Mouse (Mus musculus) liver, embryonic 14.5 days (tissue): ENCODE measurements around the gene Abcb11. TPM values are rescaled to one million over a fixed set of nuclear protein-coding genes. Genes with fewer than 3 reads are reported as not detected.

Source experiments
- ATAC-seq: fragments of 200-750 bp; cut with Nextera tagmentation; 2 replicates; pipeline ENCODE4 v1.8.0; 2017; ENCODE audit warnings: moderate number of reproducible peaks, mild to moderate bottlenecking, moderate library complexity; ENCODE audit not compliant: insufficient read depth
- DNase-seq, 3 experiments: peaks; one replicate each; pipeline ENCODE4 v3.0.0-alpha.2; 2012 to 2013; ENCODE audit warnings: low read depth in 3 of 3, low spot score in 3 of 3
- H3K27ac ChIP-seq: fragments of 300-500 bp; sonication (generic); 2 replicates; pipeline ENCODE4 v1.5.1; 2014; ENCODE audit warnings: moderate library complexity, mild to moderate bottlenecking, control low read depth, inconsistent platforms
- H3K27me3 ChIP-seq: fragments of 300-500 bp; sonication (generic); 2 replicates; pipeline ENCODE4 v1.6.1; 2014; ENCODE audit warnings: mild to moderate bottlenecking, low read length, moderate library complexity; ENCODE audit not compliant: control insufficient read depth, insufficient read depth
- H3K36me3 ChIP-seq: fragments of 300-500 bp; sonication (generic); replicated peaks from 2 replicates; pipeline ENCODE4 v1.6.1; 2014; ENCODE audit warnings: low read depth; ENCODE audit not compliant: control insufficient read depth, insufficient read depth
- H3K4me1 ChIP-seq, 2 experiments: fragments of 200-500 bp in 1 of 2; fragments of 300-500 bp in 1 of 2; sonication (generic) in 1 of 2; replicated peaks; 2 replicates each; pipeline ENCODE4 v1.6.1; 2012 to 2014; ENCODE audit warnings: antibody characterized with exemption in 1 of 2, inconsistent platforms in 1 of 2, low read length in 1 of 2; ENCODE audit not compliant: control insufficient read depth in 2 of 2, insufficient read depth in 2 of 2
- H3K4me2 ChIP-seq: fragments of 300-500 bp; sonication (generic); 2 replicates; pipeline ENCODE4 v1.6.1; 2014; ENCODE audit warnings: low read depth, mild to moderate bottlenecking, control low read depth, moderate library complexity
- H3K4me3 ChIP-seq, 2 experiments: fragments of 200-500 bp in 1 of 2; fragments of 300-500 bp in 1 of 2; sonication (generic) in 1 of 2; 2 replicates each; pipeline ENCODE4 v1.5.1; 2012 to 2014; ENCODE audit warnings: low read depth in 2 of 2, low read length in 2 of 2, mild to moderate bottlenecking in 2 of 2, control low read depth in 1 of 2, inconsistent platforms in 1 of 2, moderate library complexity in 1 of 2; ENCODE audit not compliant: insufficient read depth in 1 of 2
- H3K9ac ChIP-seq: fragments of 300-500 bp; sonication (generic); replicated peaks from 2 replicates; pipeline ENCODE4 v1.6.1; 2014; ENCODE audit warnings: mild to moderate bottlenecking, control low read depth, moderate library complexity
- H3K9me3 ChIP-seq: fragments of 300-500 bp; sonication (generic); 2 replicates; pipeline ENCODE4 v1.6.1; 2016; ENCODE audit warnings: low read length, mixed read lengths; ENCODE audit not compliant: control insufficient read depth
- CTCF ChIP-seq: IDR thresholded peaks from 2 replicates; pipeline ENCODE4 v1.5.1; 2016; ENCODE audit warnings: antibody characterized with exemption, low read depth, control low read depth
- EP300 ChIP-seq: IDR thresholded peaks from 2 replicates; pipeline ENCODE4 v1.6.1; 2016; ENCODE audit warnings: antibody characterized with exemption, low read depth
- WGBS: fragments of 180-500 bp; shearing (Covaris S2); extraction: QIAGEN DNeasy Blood & Tissue Kit; methylation state at CpG from one replicate; pipeline ENCODE4 v1.1.7; 2014; ENCODE audit not compliant: insufficient replicate concordance; 5-methylcytosine and 5-hydroxymethylcytosine counted together
- polyA plus RNA-seq, 2 experiments: library from polyadenylated mRNA; depleted of rRNA in 1 of 2; stranded (reverse) in 1 of 2; unstranded in 1 of 2; fragments of >200 nt; fragmentation: Nextera tagmentation in 1 of 2; extraction: Ambion mirVana in 1 of 2; gene quantifications; 2 replicates each; pipeline versions ENCODE4 v1.2.1 to v1.2.3; 2012 to 2014

The Abcb11 gene
- polyA plus RNA-seq, 2 experiments: 3.5 to 4.6 TPM

DNA sequence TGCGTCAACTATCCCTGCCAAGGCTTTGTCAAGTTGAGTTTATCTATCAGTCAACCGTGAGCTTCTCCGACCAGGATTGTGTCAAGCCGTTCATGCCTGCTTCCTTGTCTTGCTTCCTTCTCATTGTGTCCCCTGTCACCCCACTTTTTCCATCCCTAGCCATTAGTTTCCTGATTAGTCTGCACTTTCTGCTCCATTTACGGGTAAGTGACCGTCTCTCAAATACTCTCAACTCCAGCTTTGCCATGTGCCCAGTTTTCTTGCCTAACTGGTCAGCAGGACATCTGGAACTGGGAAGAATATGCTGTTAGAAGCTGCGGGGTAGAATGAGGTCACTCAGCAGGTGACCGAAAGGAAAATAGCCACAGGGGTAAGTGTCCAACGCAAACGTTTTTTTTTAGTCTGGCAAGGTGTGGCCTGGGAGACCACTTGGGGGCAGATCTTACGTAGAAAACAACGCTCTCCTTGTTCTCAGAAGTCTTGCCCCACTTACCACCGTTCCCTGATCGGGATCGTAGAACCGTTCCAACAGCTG lies 94.1 kb downstream of the Abcb11 start:
- Histone ChIP-seq H3K4me3 (no peak overlapping the region), H3K27ac (no peak overlapping the region), H3K4me2 (no peak overlapping the region), H3K9ac (no peak overlapping the region), H3K27me3 (no peaks in the 10 kb centered on the region), H3K4me1 (no peaks in the 10 kb centered on the region), H3K9me3 (no peaks in the 10 kb centered on the region), H3K36me3 (no peaks in the 10 kb centered on the region)
- ATAC-seq: no peak
- WGBS: 63% methylated on average over 16 of the region's 16 CpGs
- no peak for TF ChIP-seq CTCF
- no peak for TF ChIP-seq EP300
- DNase-seq: no peak

DNA sequence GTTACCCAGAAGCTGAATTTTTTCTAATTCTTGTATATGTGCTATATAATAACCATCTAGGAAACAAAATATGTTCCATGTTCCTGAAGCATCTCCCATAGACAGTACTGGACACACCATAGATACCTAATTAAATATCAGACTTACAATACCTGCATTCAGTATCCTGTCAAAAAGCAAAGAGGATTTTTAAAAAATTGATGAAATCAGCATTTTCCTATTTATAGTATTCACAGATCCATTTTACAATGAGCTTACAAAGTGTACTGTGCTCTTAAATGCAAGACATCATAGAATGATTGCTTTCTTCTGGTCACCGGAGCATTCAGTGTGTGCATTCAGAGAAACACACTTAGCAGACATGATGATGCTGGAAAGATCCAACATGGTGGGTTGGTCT lies 95.3 kb downstream of the Abcb11 start:
- Histone ChIP-seq H3K4me1 (no peaks in the 10 kb centered on the region), H3K9me3 (no peaks in the 10 kb centered on the region), H3K9ac (no peak overlapping the region), H3K36me3 (no peaks in the 10 kb centered on the region), H3K27ac (no peak overlapping the region), H3K4me2 (no peak overlapping the region), H3K27me3 (no peaks in the 10 kb centered on the region), H3K4me3 (no peak overlapping the region)
- DNase-seq (no peak), ATAC-seq (no peak)
- WGBS: 71% methylated on average over 1 of the region's 1 CpGs
- TF ChIP-seq CTCF (no peak), EP300 (no peak)

DNA sequence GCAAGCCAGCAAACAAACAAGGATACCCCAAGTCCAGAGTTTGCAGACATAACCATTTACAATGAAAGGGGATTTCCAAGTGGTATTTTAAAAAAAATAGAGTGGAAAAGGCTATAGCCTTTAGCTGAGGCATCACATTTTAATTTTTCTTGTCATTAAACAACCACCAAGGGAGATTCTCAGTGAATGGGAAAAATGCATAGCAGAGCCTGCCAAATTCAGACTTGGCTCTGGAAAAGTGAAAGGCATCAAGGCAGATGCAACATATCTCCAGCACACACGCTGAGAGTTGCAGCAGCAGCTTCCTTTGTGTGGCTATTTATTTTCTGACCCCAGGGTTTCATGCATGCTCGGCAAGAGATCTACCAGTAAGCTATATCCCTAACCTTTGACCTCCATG lies 97.5 kb downstream of the Abcb11 start:
- Histone ChIP-seq H3K9me3 (no peaks in the 10 kb centered on the region), H3K27ac (no peak overlapping the region), H3K4me3 (no peak overlapping the region), H3K4me1 (no peaks in the 10 kb centered on the region), H3K36me3 (no peaks in the 10 kb centered on the region), H3K9ac (no peak overlapping the region), H3K4me2 (no peak overlapping the region), H3K27me3 (no peaks in the 10 kb centered on the region)
- DNase-seq (no peak), ATAC-seq (no peak)
- 33% methylated on average over 2 of the region's 2 CpGs for WGBS
- TF ChIP-seq CTCF (no peak), EP300 (no peak)

DNA sequence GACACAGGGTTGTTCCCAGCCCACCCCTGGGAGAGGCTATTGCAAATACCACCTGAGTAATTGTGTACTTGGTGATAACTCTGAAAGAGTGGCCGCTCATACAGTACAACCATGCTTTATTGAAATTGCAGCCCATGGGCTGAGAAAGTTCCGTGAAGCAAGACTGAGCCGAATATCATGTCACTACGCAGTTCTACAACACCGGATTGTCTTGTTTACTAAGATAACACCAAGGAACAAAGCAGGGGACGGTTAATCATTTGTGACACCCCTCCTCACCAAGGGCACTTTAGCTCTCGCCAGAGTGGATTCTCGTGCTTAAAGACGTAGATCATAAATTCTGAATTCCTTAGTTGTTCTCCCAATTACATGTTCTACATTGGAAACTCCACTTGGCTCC lies 103.1 kb downstream of the Abcb11 start:
- ATAC-seq (no peak), DNase-seq (no peak)
- Histone ChIP-seq H3K36me3 (no peaks in the 10 kb centered on the region), H3K9me3 (no peaks in the 10 kb centered on the region), H3K4me3 (no peak overlapping the region), H3K4me1 (no peaks in the 10 kb centered on the region), H3K4me2 (no peak overlapping the region), H3K27ac (no peak overlapping the region), H3K27me3 (no peaks in the 10 kb centered on the region), H3K9ac (no peak overlapping the region)
- TF ChIP-seq EP300: no peak
- no peak for TF ChIP-seq CTCF
- WGBS: 64% methylated on average over 9 of the region's 9 CpGs

DNA sequence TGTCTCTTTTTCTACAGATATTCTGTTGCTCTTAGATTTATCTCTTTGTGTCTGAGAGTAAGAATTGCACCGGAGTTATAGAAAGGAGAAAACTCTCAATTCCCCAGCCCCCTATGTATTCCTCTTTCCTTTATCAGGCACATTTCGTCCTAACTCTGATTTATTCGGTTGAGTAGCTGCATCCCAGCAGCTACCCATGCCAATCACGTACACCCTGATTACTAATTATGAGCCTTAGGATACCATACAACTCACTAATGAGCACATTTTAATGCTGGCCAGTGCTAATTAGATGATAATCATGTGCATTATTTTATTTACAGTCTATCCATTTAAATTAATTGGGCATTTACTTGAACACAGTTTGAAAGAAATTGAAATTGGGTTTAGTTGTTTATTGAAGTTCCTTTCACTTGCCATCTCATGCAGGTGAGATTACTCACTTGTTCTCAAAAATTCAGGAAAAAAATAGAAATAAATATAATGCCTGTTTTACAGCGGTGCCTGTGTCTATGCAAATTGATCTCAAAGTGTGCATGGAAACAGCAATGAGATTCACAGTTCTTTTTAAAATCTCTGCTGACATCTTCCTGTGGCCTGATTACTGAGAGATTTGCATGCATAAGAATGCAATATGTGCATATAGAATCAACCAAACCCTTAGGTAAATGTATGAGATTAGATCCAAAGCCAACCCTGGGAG lies 107.3 kb downstream of the Abcb11 start:
- ATAC-seq (no peak), DNase-seq (no peak)
- H3K4me3 ChIP-seq: no peak overlapping the region
- H3K4me2 ChIP-seq: no peak overlapping the region
- H3K27me3 ChIP-seq: no peaks in the 10 kb centered on the region
- no peak overlapping the region for H3K9ac ChIP-seq
- no peak for TF ChIP-seq CTCF
- no peak for TF ChIP-seq EP300
- no peaks in the 10 kb centered on the region for H3K36me3 ChIP-seq
- H3K9me3 ChIP-seq: no peaks in the 10 kb centered on the region
- WGBS: 65% methylated on average over 5 of the region's 5 CpGs
- no peaks in the 10 kb centered on the region for H3K4me1 ChIP-seq
- H3K27ac ChIP-seq: no peak overlapping the region
